Mouse (Mus musculus) hindbrain, embryonic 16.5 days (tissue): Measurements from ENCODE around the gene Itpkc. TPM values are rescaled to one million over a fixed set of nuclear protein-coding genes. Genes with fewer than 3 reads are reported as not detected.

ENCODE experiments used
- ATAC-seq: fragments of 200-750 bp; cut with Nextera tagmentation; 2 replicates; pipeline ENCODE4 v1.8.0; 2017; ENCODE audit warnings: moderate TSS enrichment, moderate library complexity
- H3K27ac ChIP-seq: fragments of 300-500 bp; sonication (generic); 2 replicates; pipeline ENCODE4 v1.5.1; 2014; ENCODE audit warnings: low read depth, mild to moderate bottlenecking, control low read depth, low read length, moderate library complexity
- H3K27me3 ChIP-seq: fragments of 300-500 bp; sonication (generic); replicated peaks from 2 replicates; pipeline ENCODE4 v1.6.1; 2014; ENCODE audit warnings: low read length; ENCODE audit not compliant: control insufficient read depth, insufficient read depth
- H3K36me3 ChIP-seq: fragments of 300-500 bp; sonication (generic); 2 replicates; pipeline ENCODE4 v1.6.1; 2014; ENCODE audit warnings: mild to moderate bottlenecking, low read length, moderate library complexity, mixed read lengths; ENCODE audit not compliant: control insufficient read depth, insufficient read depth
- H3K4me1 ChIP-seq: fragments of 300-500 bp; sonication (generic); 2 replicates; pipeline ENCODE4 v1.6.1; 2014; ENCODE audit warnings: low read depth, low read length; ENCODE audit not compliant: control insufficient read depth, insufficient read depth
- H3K4me2 ChIP-seq: fragments of 300-500 bp; sonication (generic); 2 replicates; pipeline ENCODE4 v1.6.1; 2014; ENCODE audit warnings: mild to moderate bottlenecking, low read length, control low read depth, moderate library complexity
- H3K4me3 ChIP-seq: fragments of 300-500 bp; sonication (generic); 2 replicates; pipeline ENCODE4 v1.5.1; 2014; ENCODE audit warnings: mild to moderate bottlenecking, low read length, control low read depth, moderate library complexity
- H3K9ac ChIP-seq: fragments of 300-500 bp; sonication (generic); 2 replicates; pipeline ENCODE4 v1.6.1; 2014; ENCODE audit warnings: low read depth, mild to moderate bottlenecking, control low read depth, low read length, moderate library complexity
- H3K9me3 ChIP-seq: fragments of 300-500 bp; sonication (generic); 2 replicates; pipeline ENCODE4 v1.6.1; 2014; ENCODE audit warnings: mild to moderate bottlenecking, low read length, moderate library complexity; ENCODE audit not compliant: control insufficient read depth
- WGBS: fragments of 180-500 bp; shearing (Covaris S2); extraction: QIAGEN DNeasy Blood & Tissue Kit; methylation state at CpG from one replicate; pipeline ENCODE4 v1.1.7; 2014; 5-methylcytosine and 5-hydroxymethylcytosine counted together
- polyA plus RNA-seq: library from polyadenylated mRNA; unstranded; fragments of >200 nt; fragmentation: Nextera tagmentation; extraction: Ambion mirVana; gene quantifications from 2 replicates; pipeline ENCODE4 v1.2.1, GENCODE M21; 2015

Itpkc gene
- polyA plus RNA-seq, 1 experiment from 2014 or later: 5.7 TPM

GRCm38 (mm10) chr7:27212626-27213025 is 15.8 kb downstream of the Itpkc start:
- peaks cover 50% of the 10 kb centered on the region for H3K36me3 ChIP-seq
- no peaks in the 10 kb centered on the region for H3K27me3 ChIP-seq
- no peaks in the 10 kb centered on the region for H3K4me1 ChIP-seq
- H3K27ac ChIP-seq: no peak overlapping the region
- H3K4me2 ChIP-seq: no peak overlapping the region
- no peaks in the 10 kb centered on the region for H3K9me3 ChIP-seq
- no peak overlapping the region for H3K4me3 ChIP-seq
- no peak overlapping the region for H3K9ac ChIP-seq
- 90% methylated on average over 2 of the region's 2 CpGs for WGBS
- ATAC-seq: no peak

- ATAC-seq: no peak
- Histone ChIP-seq H3K27me3 (no peaks in the 10 kb centered on the region), H3K27ac (no peak overlapping the region), H3K9ac (no peak overlapping the region), H3K4me3 (no peak overlapping the region), H3K4me1 (no peaks in the 10 kb centered on the region), H3K36me3 (peaks cover 25% of the 10 kb centered on the region), H3K9me3 (no peaks in the 10 kb centered on the region), H3K4me2 (no peak overlapping the region)
- 96% methylated on average over 8 of the region's 8 CpGs for WGBS
Measured at GRCm38 (mm10) chr7:27203730-27204449, 24.6 kb downstream of the Itpkc start.

GRCm38 (mm10) chr7:27198779-27199178 is 29.7 kb downstream of the Itpkc start:
- H3K27me3 ChIP-seq: no peaks in the 10 kb centered on the region
- H3K4me2 ChIP-seq: no peak overlapping the region
- no peak overlapping the region for H3K27ac ChIP-seq
- peaks cover 7% of the 10 kb centered on the region; the same call in 1 of the 2 replicates for H3K36me3 ChIP-seq
- no peak for ATAC-seq
- H3K4me3 ChIP-seq: no peak overlapping the region
- H3K4me1 ChIP-seq: peaks cover 14% of the 10 kb centered on the region
- WGBS: 94% methylated on average over 8 of the region's 8 CpGs
- no peak overlapping the region for H3K9ac ChIP-seq
- no peaks in the 10 kb centered on the region for H3K9me3 ChIP-seq

GRCm38 (mm10) chr7:27198355-27198754 is 30.1 kb downstream of the Itpkc start:
- Histone ChIP-seq H3K4me1 (peaks cover 18% of the 10 kb centered on the region), H3K27me3 (no peaks in the 10 kb centered on the region), H3K36me3 (peaks cover 7% of the 10 kb centered on the region; the same call in 1 of the 2 replicates), H3K9me3 (no peaks in the 10 kb centered on the region), H3K9ac (no peak overlapping the region), H3K4me3 (no peak overlapping the region), H3K4me2 (no peak overlapping the region), H3K27ac (no peak overlapping the region)
- ATAC-seq: no peak

GRCm38 (mm10) chr7:27197634-27198033 is 30.8 kb downstream of the Itpkc start:
- Histone ChIP-seq H3K27me3 (no peaks in the 10 kb centered on the region), H3K36me3 (peaks cover 7% of the 10 kb centered on the region; the same call in 1 of the 2 replicates), H3K27ac (no peak overlapping the region), H3K4me3 (no peak overlapping the region), H3K4me1 (peaks cover 20% of the 10 kb centered on the region), H3K4me2 (no peak overlapping the region), H3K9me3 (no peaks in the 10 kb centered on the region), H3K9ac (no peak overlapping the region)
- ATAC-seq: no peak
- WGBS: 94% methylated on average over 8 of the region's 8 CpGs

GRCm38 (mm10) chr7:27197136-27197535 is 31.3 kb downstream of the Itpkc start:
- WGBS: 95% methylated on average over 3 of the region's 3 CpGs
- Histone ChIP-seq H3K9ac (no peak overlapping the region), H3K36me3 (peaks cover 9% of the 10 kb centered on the region), H3K4me3 (no peak overlapping the region), H3K9me3 (no peaks in the 10 kb centered on the region), H3K27ac (no peak overlapping the region), H3K4me2 (no peak overlapping the region), H3K27me3 (no peaks in the 10 kb centered on the region), H3K4me1 (peaks cover 20% of the 10 kb centered on the region)
- ATAC-seq: no peak

- H3K27me3 ChIP-seq: no peaks in the 10 kb centered on the region
- peak within 1 kb of the TSS; percentile 98 for H3K27ac ChIP-seq
- peak within 1 kb of the TSS; percentile 94 for H3K4me2 ChIP-seq
- peak within 1 kb of the TSS; percentile 83 for H3K4me3 ChIP-seq
- peak; percentile 98 for ATAC-seq
- under 1% methylated on average over 64 of the region's 64 CpGs for WGBS
- H3K36me3 ChIP-seq: peaks cover 21% of the 10 kb centered on the region
- H3K9me3 ChIP-seq: no peaks in the 10 kb centered on the region
- H3K9ac ChIP-seq: peak within 1 kb of the TSS; percentile 88
- H3K4me1 ChIP-seq: peaks cover 20% of the 10 kb centered on the region
Measured at GRCm38 (mm10) chr7:27195681-27196611, 32.5 kb downstream of the Itpkc start, which contains the start of the genes BC024978 and Snrpa. BC024978 (plus strand) TSS chr7:27195781. Snrpa (minus strand) TSS chr7:27196271.

GRCm38 (mm10) chr7:27193731-27194130 is 34.7 kb downstream of the Itpkc start:
- WGBS: 90% methylated on average over 4 of the region's 4 CpGs
- no peak overlapping the region for H3K9ac ChIP-seq
- peaks cover 20% of the 10 kb centered on the region for H3K4me1 ChIP-seq
- H3K4me3 ChIP-seq: no peak overlapping the region
- no peak overlapping the region for H3K4me2 ChIP-seq
- no peak for ATAC-seq
- H3K27ac ChIP-seq: no peak overlapping the region
- no peaks in the 10 kb centered on the region for H3K27me3 ChIP-seq
- H3K36me3 ChIP-seq: peaks cover 43% of the 10 kb centered on the region
- no peaks in the 10 kb centered on the region for H3K9me3 ChIP-seq

- Histone ChIP-seq H3K4me3 (no peak overlapping the region), H3K36me3 (peaks cover 52% of the 10 kb centered on the region), H3K27ac (no peak overlapping the region), H3K27me3 (no peaks in the 10 kb centered on the region), H3K9me3 (no peaks in the 10 kb centered on the region), H3K9ac (no peak overlapping the region), H3K4me2 (no peak overlapping the region), H3K4me1 (peaks cover 20% of the 10 kb centered on the region)
- no peak for ATAC-seq
- WGBS: 98% methylated on average over 5 of the region's 5 CpGs
Measured at GRCm38 (mm10) chr7:27192434-27192833, 36.0 kb downstream of the Itpkc start.
